9 mouse cellular contexts compared by ENCODE assay signal in genomic region chr5:114607651-114608050, GRCm38 (mm10). TPM values are rescaled to one million over a fixed set of nuclear protein-coding genes. Genes with fewer than 3 reads are reported as not detected.
DNase-seq lines count a peak whose midpoint lies in the region.
"Had no signal": no experiment of that assay in that cellular context is flagged by ENCODE, and none has a peak within 500 bp of the region (broad histone marks: within the 10 kb centered on the region; RNA-seq: fewer than 3 reads in every experiment).

No protein-coding gene starts in this region.

- peaks cover 47% of the 10 kb centered on the region for H3K27me3 ChIP-seq in heart, embryonic 10.5 days (ENCODE audit: insufficient read depth, poor library complexity, severe bottlenecking)
- H3K27me3 ChIP-seq in limb, embryonic 10.5 days (ENCODE audit: low read depth, poor library complexity, severe bottlenecking), result peaks cover 31% of the 10 kb centered on the region

- H3K4me1 ChIP-seq in heart, embryonic 10.5 days, result peaks cover 45% of the 10 kb centered on the region
- H3K4me1 ChIP-seq in limb, embryonic 10.5 days, result peaks cover 82% of the 10 kb centered on the region

- DNase-seq in heart, adult 11 months, result peak; percentile 96
- no peak for DNase-seq in heart, embryonic 10.5 days (ENCODE audit: low spot score)
- DNase-seq in brain, adult 2 months (ENCODE audit: low read depth, low spot score), result peak; percentile 84
- peak; percentile 61 to 74 for DNase-seq in frontal cortex, postnatal 36 days (ENCODE audit: low spot score in 2 of 2)
- peak; percentile 78 for DNase-seq in kidney, adult 9 months
- no peak for DNase-seq in limb, embryonic 10.5 days (ENCODE audit: low spot score)
- DNase-seq in right cerebral cortex, postnatal 14 days, result peak; percentile 70
- no peak for DNase-seq in spleen, postnatal 36 days (ENCODE audit: low spot score in 2 of 2)

- no peak overlapping the region for H3K4me3 ChIP-seq in heart, embryonic 10.5 days
- no peak overlapping the region for H3K4me3 ChIP-seq in limb, embryonic 10.5 days
- H3K4me3 ChIP-seq: limb, embryonic 12.5 days had no signal

- H3K27ac ChIP-seq in heart, embryonic 10.5 days, result no peak overlapping the region
- H3K27ac ChIP-seq in limb, embryonic 10.5 days, result peak overlapping the region; percentile 63

- H3K9me3 ChIP-seq in heart, embryonic 10.5 days, result no peaks in the 10 kb centered on the region
- H3K9me3 ChIP-seq in limb, embryonic 10.5 days (replicated peaks), result no peaks in the 10 kb centered on the region
- H3K9me3 ChIP-seq: limb, embryonic 12.5 days had no signal

- 87% methylated on average over 8 of the region's 8 CpGs for WGBS in heart, embryonic 10.5 days
- WGBS in limb, embryonic 10.5 days, result 91% methylated on average over 8 of the region's 8 CpGs

- H3K36me3 ChIP-seq in heart, embryonic 10.5 days, result no peaks in the 10 kb centered on the region; the same call in 1 of the 2 replicates
- H3K36me3 ChIP-seq in limb, embryonic 10.5 days, result peaks cover 13% of the 10 kb centered on the region

RNA-seq across cellular contexts. Expression of gene Fam222a, which starts 39.8 kb away (rescaled TPM):
- polyA plus RNA-seq in heart, embryonic 10.5 days (2016; fragmentation: Nextera tagmentation; extraction: Ambion mirVana), result 0.60 and 1.5 TPM in 2 replicates
- 1.4 and 1.9 TPM in 2 replicates for polyA plus RNA-seq in limb, embryonic 10.5 days (2016; fragmentation: Nextera tagmentation; extraction: Ambion mirVana)

RNA-seq across cellular contexts. Expression of gene Trpv4, which starts 50.6 kb away (rescaled TPM):
- 1.1 TPM in 2 replicates for polyA plus RNA-seq in heart, embryonic 10.5 days (2016; fragmentation: Nextera tagmentation; extraction: Ambion mirVana)
- 0.31 TPM in 2 replicates for polyA plus RNA-seq in limb, embryonic 10.5 days (2016; fragmentation: Nextera tagmentation; extraction: Ambion mirVana)

Comparison
In these comparisons a context has a peak if more than half of its experiments do, and no peak if none do; other contexts are left out.
1. DNase-seq: peak in heart, adult 11 months (single experiment), brain, adult 2 months (single experiment), frontal cortex, postnatal 36 days (2 of 2), kidney, adult 9 months (single experiment) and right cerebral cortex, postnatal 14 days (single experiment); none in heart, embryonic 10.5 days (single experiment), limb, embryonic 10.5 days (single experiment) and spleen, postnatal 36 days (0 of 2).